Mouse (Mus musculus) MEL (cell line): ENCODE results near the gene Ddi2. TPM values are rescaled to one million over a fixed set of nuclear protein-coding genes. Genes with fewer than 3 reads are reported as not detected.

Experiments
- DNase-seq: peaks from one replicate; pipeline ENCODE4 v3.0.0; 2011; ENCODE audit warnings: low read depth, low spot score
- H3K27ac ChIP-seq: 2 replicates; pipeline ENCODE4 v1.5.1; 2012; ENCODE audit warnings: low read depth, mild to moderate bottlenecking, control low read depth, low read length, moderate library complexity; ENCODE audit not compliant: control insufficient read depth
- H3K27me3 ChIP-seq, 2 experiments: fragments of 150-350 bp in 1 of 2; sonication (generic) in 1 of 2; 2 replicates each; pipeline ENCODE4 v1.6.1; 2012; ENCODE audit warnings: low read length in 2 of 2, mild to moderate bottlenecking in 2 of 2, improper control_type of control experiment in 1 of 2, moderate library complexity in 1 of 2; ENCODE audit not compliant: insufficient read depth in 2 of 2, control insufficient read depth in 1 of 2
- H3K36me3 ChIP-seq, 2 experiments: 2 replicates each; pipeline ENCODE4 v1.6.1; 2012 to 2014; ENCODE audit warnings: low read length in 2 of 2, improper control_type of control experiment in 1 of 2, inconsistent platforms in 1 of 2, mild to moderate bottlenecking in 1 of 2; ENCODE audit not compliant: insufficient read depth in 2 of 2, control insufficient read depth in 1 of 2
- H3K4me1 ChIP-seq, 2 experiments: fragments of 150-350 bp in 1 of 2; sonication (generic) in 1 of 2; 2 replicates each; pipeline ENCODE4 v1.6.1; 2012; ENCODE audit warnings: low read length in 2 of 2, improper control_type of control experiment in 1 of 2, mild to moderate bottlenecking in 1 of 2; ENCODE audit not compliant: insufficient read depth in 2 of 2, control insufficient read depth in 1 of 2
- H3K4me3 ChIP-seq, 2 experiments: fragments of 150-350 bp in 1 of 2; sonication (generic) in 1 of 2; 2 replicates each; pipeline ENCODE4 v1.5.1; 2012; ENCODE audit warnings: low read depth in 2 of 2, low read length in 2 of 2, mild to moderate bottlenecking in 2 of 2, moderate library complexity in 2 of 2, control low read depth in 1 of 2, improper control_type of control experiment in 1 of 2; ENCODE audit not compliant: control insufficient read depth in 1 of 2, insufficient read depth in 1 of 2
- H3K79me2 ChIP-seq: 2 replicates; pipeline ENCODE4 v1.6.1; 2012; ENCODE audit warnings: mild to moderate bottlenecking, low read length, moderate library complexity; ENCODE audit not compliant: control insufficient read depth, poor library complexity, insufficient read depth
- H3K9ac ChIP-seq: 2 replicates; pipeline ENCODE4 v1.6.1; 2012; ENCODE audit warnings: low read depth, mild to moderate bottlenecking, control low read depth, low read length, moderate library complexity; ENCODE audit not compliant: control insufficient read depth, poor library complexity, severe bottlenecking
- H3K9me3 ChIP-seq: fragments of 150-350 bp; sonication (generic); replicated peaks from 2 replicates; pipeline ENCODE4 v1.6.1; 2012; ENCODE audit warnings: mild to moderate bottlenecking, low read length, improper control_type of control experiment, moderate library complexity; ENCODE audit not compliant: insufficient read depth
- CHD1 ChIP-seq: IDR thresholded peaks from 2 replicates; pipeline ENCODE4 v1.6.1; 2012; ENCODE audit warnings: low read depth, mild to moderate bottlenecking, inconsistent platforms, low read length, improper control_type of control experiment
- CHD2 ChIP-seq: IDR thresholded peaks from 2 replicates; pipeline ENCODE4 v1.6.1; 2011; ENCODE audit warnings: low read length, improper control_type of control experiment
- E2F4 ChIP-seq: IDR thresholded peaks from 2 replicates; pipeline ENCODE4 v1.6.1; 2011; ENCODE audit warnings: low read depth, low read length, improper control_type of control experiment, borderline replicate concordance
- EP300 ChIP-seq, 2 experiments: IDR thresholded peaks; 2 replicates each; pipeline ENCODE4 v1.6.1; 2011; ENCODE audit warnings: improper control_type of control experiment in 2 of 2, low read length in 2 of 2, low read depth in 1 of 2, mild to moderate bottlenecking in 1 of 2
- ETS1 ChIP-seq: IDR thresholded peaks from 2 replicates; pipeline ENCODE4 v1.6.1; 2012; ENCODE audit warnings: low read depth, mild to moderate bottlenecking, inconsistent platforms, low read length, improper control_type of control experiment, moderate library complexity
- JUND ChIP-seq: IDR thresholded peaks from 2 replicates; pipeline ENCODE4 v1.6.1; 2011; ENCODE audit warnings: low read depth, mild to moderate bottlenecking, improper control_type of control experiment, low read length
- KAT2A ChIP-seq: conservative IDR thresholded peaks from 2 replicates; pipeline ENCODE4 v1.6.1; 2012; ENCODE audit warnings: low read depth, low read length, improper control_type of control experiment, inconsistent platforms
- MAFK ChIP-seq: IDR thresholded peaks from 2 replicates; pipeline ENCODE4 v1.6.1; 2011; ENCODE audit warnings: low read depth, mild to moderate bottlenecking, low read length, improper control_type of control experiment, borderline replicate concordance
- MYB ChIP-seq: IDR thresholded peaks from 2 replicates; pipeline ENCODE4 v1.6.1; 2011; ENCODE audit warnings: mild to moderate bottlenecking, low read depth, low read length, improper control_type of control experiment
- MYC ChIP-seq: IDR thresholded peaks from 2 replicates; pipeline ENCODE4 v1.6.1; 2011; ENCODE audit warnings: low read depth, mild to moderate bottlenecking, low read length, improper control_type of control experiment, moderate library complexity
- NELFE ChIP-seq: IDR thresholded peaks from 2 replicates; pipeline ENCODE4 v1.6.1; 2011; ENCODE audit warnings: low read depth, low read length, improper control_type of control experiment
- POLR2A ChIP-seq, 2 experiments: IDR thresholded peaks; 2 replicates each; pipeline ENCODE4 v1.6.1; 2011 to 2012; ENCODE audit warnings: low read length in 2 of 2, mild to moderate bottlenecking in 2 of 2, control low read depth in 1 of 2, improper control_type of control experiment in 1 of 2, low read depth in 1 of 2, moderate library complexity in 1 of 2; ENCODE audit not compliant: control insufficient read depth in 1 of 2, insufficient read depth in 1 of 2, poor library complexity in 1 of 2
- POLR2AphosphoS2 ChIP-seq: IDR thresholded peaks from 2 replicates; pipeline ENCODE4 v1.6.1; 2011; ENCODE audit warnings: low read length, improper control_type of control experiment
- RCOR1 ChIP-seq: IDR thresholded peaks from 2 replicates; pipeline ENCODE4 v1.6.1; 2012; ENCODE audit warnings: low read depth, mild to moderate bottlenecking, inconsistent platforms, low read length, improper control_type of control experiment
- SIN3A ChIP-seq: IDR thresholded peaks from 2 replicates; pipeline ENCODE4 v1.6.1; 2012; ENCODE audit warnings: low read length, improper control_type of control experiment, inconsistent platforms
- SMC3 ChIP-seq: IDR thresholded peaks from 2 replicates; pipeline ENCODE4 v1.6.1; 2011; ENCODE audit warnings: low read depth, low read length, improper control_type of control experiment
- TAL1 ChIP-seq: IDR thresholded peaks from 2 replicates; pipeline ENCODE4 v1.6.1; 2012; ENCODE audit warnings: mild to moderate bottlenecking, inconsistent platforms, low read length, moderate library complexity, mixed read lengths
- TBP ChIP-seq: IDR thresholded peaks from 2 replicates; pipeline ENCODE4 v1.8.0; 2011; ENCODE audit warnings: low read depth, low read length, improper control_type of control experiment
- TCF12 ChIP-seq: IDR thresholded peaks from 2 replicates; pipeline ENCODE4 v1.6.1; 2014; ENCODE audit warnings: low read depth, mild to moderate bottlenecking, inconsistent platforms, low read length, improper control_type of control experiment, moderate library complexity
- UBTF ChIP-seq: IDR thresholded peaks from 2 replicates; pipeline ENCODE4 v1.6.1; 2012; ENCODE audit warnings: low read depth, mild to moderate bottlenecking, inconsistent platforms, low read length, improper control_type of control experiment, moderate library complexity, borderline replicate concordance; ENCODE audit not compliant: insufficient read depth
- USF1 ChIP-seq: IDR thresholded peaks from 2 replicates; pipeline ENCODE4 v1.6.1; 2014; ENCODE audit warnings: low read depth, mild to moderate bottlenecking, inconsistent platforms, low read length, improper control_type of control experiment, moderate library complexity
- ZC3H11A ChIP-seq: IDR thresholded peaks from 2 replicates; pipeline ENCODE4 v1.6.1; 2012; ENCODE audit warnings: low read depth, mild to moderate bottlenecking, inconsistent platforms, low read length, improper control_type of control experiment
- ZMIZ1 ChIP-seq: IDR thresholded peaks from 2 replicates; pipeline ENCODE4 v1.6.1; 2012; ENCODE audit warnings: low read depth, mild to moderate bottlenecking, inconsistent platforms, low read length, improper control_type of control experiment, moderate library complexity
- ZNF384 ChIP-seq: IDR thresholded peaks from 2 replicates; pipeline ENCODE4 v1.6.1; 2012; ENCODE audit warnings: low read depth, mild to moderate bottlenecking, inconsistent platforms, low read length, improper control_type of control experiment
- polyA plus RNA-seq, 2 experiments: library from polyadenylated mRNA; stranded (reverse) in 1 of 2; unstranded in 1 of 2; fragments of >175 nt in 1 of 2; fragments of >200 nt in 1 of 2; gene quantifications; 2 replicates each; pipeline versions ENCODE4 v1.2.1 to v1.2.4; 2012; ENCODE audit warnings: low replicate concordance in 2 of 2, low read depth in 1 of 2; ENCODE audit not compliant: insufficient read length in 2 of 2, insufficient read depth in 1 of 2, missing spikeins in 1 of 2
- total RNA-seq: library from RNA; depleted of rRNA; stranded (reverse); fragments of 300-350 nt; gene quantifications from 2 replicates; pipeline ENCODE4 v1.2.3, GENCODE M21; 2012

The Ddi2 gene
- total and polyA plus RNA-seq, 3 experiments: 40.7 to 42.8 TPM; not detected in 1

- H3K36me3 ChIP-seq: peaks cover 0 to 29% of the 10 kb centered on the region in 2 experiments; a peak in 2 of 4 replicates
- H3K9me3 ChIP-seq: no peaks in the 10 kb centered on the region
- no peaks in the 10 kb centered on the region for H3K79me2 ChIP-seq
- no peak overlapping the region for H3K9ac ChIP-seq
- DNase-seq: no peak
- no peak overlapping the region for H3K4me3 ChIP-seq
- TF ChIP-seq USF1 (no peak), TAL1 (no peak), CHD2 (no peak), TBP (no peak), ZC3H11A (no peak), NELFE (no peak), UBTF (no peak), MYC (no peak), TCF12 (no peak)
- no peaks in the 10 kb centered on the region for H3K4me1 ChIP-seq
- H3K27me3 ChIP-seq: no peaks in the 10 kb centered on the region
- H3K27ac ChIP-seq: no peak overlapping the region
Measured at GRCm38 (mm10) chr4:141705331-141705730, 17.9 kb downstream of the Ddi2 start.

DNA sequence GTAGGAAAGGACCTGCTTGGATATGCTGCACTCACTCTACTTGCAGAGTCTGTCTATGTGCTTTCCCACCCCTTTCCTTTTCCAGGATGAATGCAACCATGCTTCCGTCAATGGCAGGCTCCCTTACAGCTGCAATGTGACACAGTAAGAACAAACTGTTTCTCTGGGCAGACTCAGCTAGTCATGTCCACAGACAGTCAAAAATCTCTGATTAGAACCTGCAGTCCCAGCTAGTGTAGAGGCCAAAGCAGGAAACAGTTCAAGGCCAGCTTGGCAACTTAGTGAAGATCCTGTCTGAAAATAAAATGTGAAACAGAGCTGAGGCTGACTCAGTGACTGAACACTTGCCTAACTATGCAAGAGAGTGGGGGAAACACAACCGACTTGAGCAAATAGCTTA lies 18.6 kb downstream of the Ddi2 start:
- no peak overlapping the region for H3K27ac ChIP-seq

GRCm38 (mm10) chr4:141694719-141695118 lies 28.5 kb downstream of the Ddi2 start:
- TF ChIP-seq TBP: no peak
- TF ChIP-seq ZNF384: no peak
- no peak for TF ChIP-seq MYC
- TF ChIP-seq MYB: no peak
- no peak for TF ChIP-seq SMC3
- TF ChIP-seq SIN3A: no peak
- TF ChIP-seq POLR2A (IDR thresholded peaks at IDR 0.05; ENCODE audit: control insufficient read depth in 1 of 2, insufficient read depth in 1 of 2, low read depth in 1 of 2, low read length in 2 of 2, poor library complexity in 1 of 2): no peak
- TF ChIP-seq JUND: no peak
- no peak for TF ChIP-seq ETS1
- no peak for TF ChIP-seq TCF12
- no peak for TF ChIP-seq KAT2A
- no peak for TF ChIP-seq EP300 (IDR thresholded peaks at IDR 0.05; ENCODE audit: low read depth in 1 of 2, low read length in 2 of 2)
- no peak for TF ChIP-seq E2F4
- TF ChIP-seq RCOR1: no peak
- TF ChIP-seq NELFE: no peak
- no peak for TF ChIP-seq ZMIZ1
- TF ChIP-seq POLR2AphosphoS2: no peak
- no peak for DNase-seq
- Histone ChIP-seq H3K79me2 (no peaks in the 10 kb centered on the region), H3K27me3 (no peaks in the 10 kb centered on the region), H3K9me3 (no peaks in the 10 kb centered on the region), H3K4me1 (no peaks in the 10 kb centered on the region), H3K9ac (no peak overlapping the region), H3K36me3 (peaks cover 0 to 17% of the 10 kb centered on the region in 2 experiments; a peak in 2 of 4 replicates), H3K4me3 (no peak overlapping the region), H3K27ac (no peak overlapping the region)

More for the DNA sequence above, 18.6 kb downstream of the Ddi2 start:
- H3K79me2 ChIP-seq: no peaks in the 10 kb centered on the region
- no peak overlapping the region for H3K4me3 ChIP-seq
- TF ChIP-seq CHD1 (no peak), POLR2A (IDR thresholded peaks at IDR 0.05; ENCODE audit: control insufficient read depth in 1 of 2, insufficient read depth in 1 of 2, low read depth in 1 of 2, low read length in 2 of 2, poor library complexity in 1 of 2) (0 out of 4 replicates have a peak, but pooled peaks of 1 of the 2 experiments have one; percentile 14), MAFK (no peak)
- TF ChIP-seq, all 39 proteins: peak for 1
- H3K9ac ChIP-seq: no peak overlapping the region
- H3K9me3 ChIP-seq: no peaks in the 10 kb centered on the region
- no peak for DNase-seq
- H3K36me3 ChIP-seq: peaks cover 0 to 26% of the 10 kb centered on the region in 2 experiments; a peak in 2 of 4 replicates
- H3K4me1 ChIP-seq: no peaks in the 10 kb centered on the region
- H3K27me3 ChIP-seq: no peaks in the 10 kb centered on the region
